Mouse (Mus musculus) cerebellum, postnatal 4 days (tissue): ENCODE measurements around the gene Tex14.
A peak's percentile ranks its signal among the peaks of the same experiment; 100 is the strongest.
"Not testable (repeated sequence)": the region's sequence is repeated elsewhere in the genome, so short reads cannot be mapped to it uniquely, and the experiment has no call there.

Experiments
- DNase-seq, 2 experiments: peaks; one replicate each; pipeline ENCODE4 v3.0.0; 2022; ENCODE audit warnings: low spot score in 2 of 2, mixed read lengths in 1 of 2

The Tex14 gene

GRCm38 (mm10) chr11:87448476-87449199 lies 43.8 kb downstream of the Tex14 start:
- DNase-seq: peak in 1 of 2 experiments; percentile 33

DNA sequence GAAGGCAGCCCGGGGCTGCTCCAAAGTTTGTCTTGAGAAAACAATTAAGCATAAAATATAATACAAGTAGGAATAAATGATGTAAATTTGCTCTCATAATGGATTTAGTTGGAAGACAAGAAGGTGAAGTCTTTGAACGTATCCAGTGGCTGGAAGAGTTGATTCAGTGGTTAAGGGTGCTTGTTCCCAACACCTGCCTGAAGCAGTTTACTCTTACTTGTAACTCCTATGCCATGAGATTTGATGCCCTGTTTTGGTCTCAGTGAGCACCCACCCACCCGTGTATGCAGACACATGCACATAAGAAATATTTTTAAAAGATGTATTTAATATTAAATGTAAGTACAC lies 44.3 kb downstream of the Tex14 start:
- no peak for DNase-seq

- DNase-seq: not testable (repeated sequence)
These were observed 45.0 kb downstream of the Tex14 start for GRCm38 (mm10) chr11:87449847-87450246.

DNA sequence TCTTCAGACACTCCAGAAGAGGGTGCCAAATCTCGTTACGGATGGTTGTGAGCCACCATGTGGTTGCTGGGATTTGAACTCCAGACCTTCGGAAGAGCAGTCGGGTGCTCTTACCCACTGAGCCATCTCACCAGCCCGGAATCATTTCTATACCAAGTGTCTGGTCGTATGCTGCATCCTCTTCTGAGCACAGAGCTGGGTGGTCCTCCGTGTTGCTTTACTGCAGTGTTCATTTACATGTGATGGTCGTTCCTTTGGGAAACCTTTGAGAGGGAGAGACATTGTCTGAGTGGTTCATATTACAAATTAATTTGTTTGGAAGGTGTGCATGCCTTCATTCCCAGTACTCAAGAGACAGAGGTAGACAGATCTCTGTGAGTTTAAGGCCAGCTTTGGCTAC lies 47.9 kb downstream of the Tex14 start:
- DNase-seq: not testable (repeated sequence)

DNA sequence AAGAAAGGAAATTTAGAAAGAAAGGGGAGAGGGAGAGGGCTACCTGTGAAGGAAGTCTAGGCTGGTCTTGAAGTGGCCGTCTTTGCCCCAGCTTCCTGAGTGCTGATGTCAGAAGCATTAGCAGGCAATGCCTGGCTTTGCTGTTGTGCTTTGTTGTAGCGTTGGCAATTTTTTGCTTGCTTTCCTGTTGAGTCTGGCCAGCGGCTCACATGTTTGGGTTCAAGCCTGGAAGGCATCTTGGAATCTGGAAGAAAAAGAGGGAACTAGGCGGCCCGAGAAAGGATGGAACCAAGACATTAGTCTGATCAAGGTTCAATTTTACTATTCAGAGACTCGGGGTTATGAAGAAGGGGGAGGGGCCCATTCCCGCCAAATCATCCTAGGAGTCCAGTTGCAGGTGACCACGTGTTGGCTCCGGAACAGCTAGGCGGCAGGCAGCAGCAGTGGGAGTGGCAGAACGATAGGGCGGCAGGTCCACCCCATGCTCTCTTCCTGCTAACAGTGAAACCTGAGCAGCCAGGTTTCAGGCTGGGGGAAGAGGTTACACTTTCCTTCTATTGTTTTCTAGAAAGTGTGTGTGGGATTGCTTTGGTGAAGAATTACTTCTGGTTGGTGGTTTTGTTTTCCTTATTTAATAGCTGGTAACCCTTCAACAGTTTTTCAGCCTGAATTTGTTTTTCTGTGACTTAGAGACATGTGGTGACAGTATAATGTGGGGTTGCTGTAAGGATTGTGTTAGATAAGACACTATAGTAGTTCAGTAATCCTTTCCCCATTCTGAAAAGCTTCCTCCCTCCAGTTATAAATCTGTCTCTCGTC lies 48.6 kb downstream of the Tex14 start:
- no peak for DNase-seq

GRCm38 (mm10) chr11:87454035-87454690 lies 49.3 kb downstream of the Tex14 start:
- DNase-seq: no peak

DNA sequence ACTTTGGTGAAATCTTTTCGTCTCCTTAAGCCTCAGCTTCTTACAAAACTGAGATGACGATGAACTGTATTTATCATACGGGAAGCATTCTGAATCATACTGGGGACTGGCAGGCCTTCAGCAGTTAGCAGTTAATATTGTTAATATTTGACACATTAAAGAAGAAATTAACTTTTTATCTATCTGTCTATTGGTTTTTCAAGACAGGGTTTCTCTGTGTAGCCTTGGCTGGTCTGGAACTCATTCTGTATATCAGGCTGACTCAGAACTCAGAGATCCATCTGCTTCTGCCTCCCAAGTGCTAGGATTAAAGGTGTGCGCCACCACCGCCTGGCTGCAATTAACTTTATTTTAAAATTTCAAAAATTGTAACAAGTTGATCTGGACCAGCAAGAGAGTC lies 50.7 kb downstream of the Tex14 start:
- no peak for DNase-seq

GRCm38 (mm10) chr11:87455984-87456383 lies 51.1 kb downstream of the Tex14 start:
- DNase-seq: no peak

- DNase-seq: no peak
These were observed 55.7 kb downstream of the Tex14 start for GRCm38 (mm10) chr11:87460566-87460965.

GRCm38 (mm10) chr11:87461780-87462460 lies 57.1 kb downstream of the Tex14 start:
- peak in 1 of 2 experiments; percentile 76 for DNase-seq

- DNase-seq: no peak
These were observed 57.8 kb downstream of the Tex14 start for GRCm38 (mm10) chr11:87462461-87463242.

DNA sequence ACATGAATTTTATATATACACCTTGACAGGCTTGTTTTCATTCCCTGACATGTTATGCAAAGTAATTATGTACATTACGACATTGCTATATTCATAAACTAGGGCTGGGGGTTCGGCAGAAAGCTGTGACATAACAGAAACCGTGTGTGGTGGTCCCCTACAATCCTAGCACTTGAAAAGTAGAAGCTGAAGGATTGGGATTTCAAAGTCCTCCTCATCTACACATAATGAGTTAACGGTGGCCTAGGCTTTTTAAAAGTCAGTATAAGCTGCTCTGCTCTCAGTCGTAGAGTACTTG lies 58.3 kb downstream of the Tex14 start:
- no peak for DNase-seq

DNA sequence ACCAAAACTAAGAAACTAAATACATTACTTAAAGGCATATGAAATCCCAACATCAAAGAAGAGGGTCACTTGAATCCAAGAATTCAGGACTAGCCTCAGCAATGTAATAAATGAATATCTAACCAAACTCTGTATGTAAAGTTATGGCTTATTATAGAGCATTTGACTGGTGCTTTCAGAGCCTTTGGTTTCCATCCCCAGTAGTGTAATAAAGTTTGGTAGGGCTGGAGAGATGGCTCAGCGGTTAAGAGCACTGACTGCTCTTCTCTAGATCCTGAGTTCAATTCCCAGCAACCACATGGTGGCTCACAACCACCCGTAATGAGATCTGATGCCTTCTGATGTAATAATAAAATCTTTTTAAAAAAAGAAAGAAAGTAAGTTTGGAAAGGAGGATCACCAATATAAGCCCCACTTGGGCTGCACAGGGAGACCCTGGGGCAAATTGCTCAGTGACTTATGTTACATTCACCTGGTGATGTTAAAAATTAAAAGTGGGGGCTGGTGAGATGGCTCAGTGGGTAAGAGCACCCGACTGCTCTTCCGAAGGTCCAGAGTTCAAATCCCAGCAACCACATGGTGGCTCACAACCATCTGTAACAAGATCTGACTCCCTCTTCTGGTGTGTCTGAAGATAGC lies 59.0 kb downstream of the Tex14 start:
- not testable (repeated sequence) for DNase-seq

GRCm38 (mm10) chr11:87465990-87466593 lies 61.2 kb downstream of the Tex14 start:
- no peak for DNase-seq

- no peak for DNase-seq
These were observed 62.8 kb downstream of the Tex14 start for GRCm38 (mm10) chr11:87467491-87468277.

- no peak for DNase-seq
These were observed 63.4 kb downstream of the Tex14 start for GRCm38 (mm10) chr11:87468278-87468655.

GRCm38 (mm10) chr11:87468706-87469315 lies 63.9 kb downstream of the Tex14 start:
- DNase-seq: no peak

DNA sequence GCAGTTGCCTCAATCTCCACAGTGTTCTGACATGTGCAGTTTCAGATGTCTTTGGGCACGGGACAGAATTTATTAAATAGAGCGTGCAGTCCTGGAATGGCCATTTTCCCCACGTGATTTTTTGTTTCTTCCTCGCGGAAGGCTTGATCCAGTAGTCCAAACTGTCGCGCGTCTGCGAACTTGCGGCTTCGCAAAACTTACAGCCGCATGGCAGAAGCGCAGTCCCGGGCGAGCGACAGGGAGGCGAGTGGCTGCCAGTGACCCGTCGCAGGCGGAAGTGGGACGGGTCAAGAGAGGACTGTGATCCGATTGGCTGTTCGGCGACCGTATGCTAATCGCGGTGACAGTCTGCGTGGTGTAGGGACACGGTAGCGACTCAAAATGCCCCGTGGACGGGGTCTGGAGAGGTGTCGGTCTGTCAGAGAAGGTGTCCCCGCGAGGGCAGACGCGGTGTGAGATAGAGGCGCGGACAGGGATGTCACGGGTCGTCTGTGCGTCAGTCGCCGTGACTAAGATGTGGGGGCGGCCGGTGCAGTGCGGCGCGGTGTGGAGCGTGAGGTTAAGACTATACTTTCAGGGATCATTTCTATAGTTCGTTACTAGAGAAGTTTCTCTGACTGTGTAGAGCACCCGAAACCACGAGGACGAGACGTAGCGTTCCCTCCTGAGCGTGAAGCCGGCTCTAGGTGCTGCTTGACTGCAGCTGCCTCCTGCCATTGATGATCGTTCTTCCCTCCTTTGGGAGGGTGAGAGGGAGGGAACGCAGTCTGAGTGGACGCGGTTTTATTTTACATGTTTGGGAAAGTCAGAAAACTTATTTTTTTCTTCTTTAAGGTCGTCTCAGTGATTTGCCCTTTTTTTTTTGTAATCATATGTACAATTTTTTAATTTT lies 66.2 kb downstream of the Tex14 start:
- DNase-seq: peak in 1 of 2 experiments; percentile 64
